Mouse (Mus musculus): ENCODE data around the gene Asb15.

GRCm38 (mm10) chr6:24543119-24543591 is 15.2 kb downstream of the Asb15 start:
- TF ChIP-seq CTCF (IDR thresholded peaks at IDR 0.05; ENCODE audit: control insufficient read depth, insufficient read depth, low read length) (no peak), POLR2A (IDR thresholded peaks at IDR 0.05; ENCODE audit: borderline replicate concordance, control insufficient read depth, low read depth, low read length) (no peak)
